Mouse (Mus musculus): ENCODE measurements around the gene Pxdc1. TPM values are rescaled to one million over a fixed set of nuclear protein-coding genes. Genes with fewer than 3 reads are reported as not detected.

The Pxdc1 gene
- polyA plus RNA-seq, 1 experiment from 2014 or later, result 5.1 TPM

DNA sequence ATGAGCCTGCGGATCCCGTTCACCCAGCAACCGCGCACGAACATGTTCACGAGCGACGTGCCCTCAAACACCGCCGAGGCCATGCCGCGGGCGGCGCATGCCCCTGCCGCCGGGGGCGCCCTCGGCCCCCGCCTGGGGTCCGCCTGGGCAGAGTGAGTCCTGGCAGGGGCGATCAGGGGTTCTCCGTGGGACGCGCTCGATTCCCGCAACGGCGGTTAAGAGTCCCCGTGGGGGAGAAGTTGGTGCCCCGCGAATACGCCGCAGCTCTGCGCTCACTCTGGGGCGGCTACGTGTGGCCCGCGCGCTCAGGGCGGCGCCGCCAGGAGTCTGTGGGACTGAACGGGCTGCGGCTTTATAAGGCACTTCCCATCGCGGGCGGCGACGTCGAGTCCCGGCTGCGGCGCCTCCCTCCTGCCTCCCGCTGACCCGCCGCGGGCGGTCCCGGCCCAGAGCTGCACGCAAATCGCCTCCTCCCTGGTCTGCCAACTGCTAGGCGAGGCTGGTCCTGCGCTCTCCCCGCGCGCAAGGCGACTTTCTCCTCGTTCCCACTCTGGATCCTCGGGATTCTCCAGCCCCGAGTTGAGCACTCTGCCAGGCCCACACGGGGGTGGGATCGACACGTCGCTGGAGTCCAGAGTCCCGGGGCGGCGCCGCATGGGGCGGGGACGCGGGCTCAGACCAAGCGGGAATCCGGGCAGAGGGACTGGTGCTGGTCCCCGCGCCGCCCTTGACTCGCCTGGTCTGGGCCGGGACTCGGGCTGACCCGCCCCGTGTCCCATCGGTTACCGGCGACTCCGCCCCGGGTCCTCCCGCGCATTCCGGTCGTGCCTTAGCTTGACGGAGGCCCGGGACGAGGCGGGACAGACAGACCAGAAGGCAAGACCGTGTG lies 689 bp downstream of the Pxdc1 start:
- H3K4me2 ChIP-seq (ENCODE audit: low read length), result peak overlapping the region; percentile 95
- no peaks in the 10 kb centered on the region for H3K36me3 ChIP-seq (ENCODE audit: control insufficient read depth, insufficient read depth, low read length)
- peak; percentile 42 for DNase-seq (ENCODE audit: low spot score)
- peaks cover 41% of the 10 kb centered on the region for H3K27me3 ChIP-seq (replicated peaks; ENCODE audit: control insufficient read depth, insufficient read depth, low read length)
- no peaks in the 10 kb centered on the region for H3K9me3 ChIP-seq (replicated peaks; ENCODE audit: control insufficient read depth, low read length)
- peak overlapping the region; percentile 58 for H3K9ac ChIP-seq (ENCODE audit: low read length)
- H3K4me1 ChIP-seq (ENCODE audit: control insufficient read depth, insufficient read depth, low read length), result peaks cover 9% of the 10 kb centered on the region; the same call in 1 of the 2 replicates
- H3K4me3 ChIP-seq (ENCODE audit: low read depth, low read length), result peak overlapping the region; percentile 47
- WGBS, result under 1% methylated on average over 103 of the region's 105 CpGs
- no peak overlapping the region for H3K27ac ChIP-seq (ENCODE audit: low read depth, low read length)
- peak; percentile 68 for ATAC-seq

- H3K4me2 ChIP-seq (ENCODE audit: low read length), result peak overlapping the region; percentile 95
- H3K27ac ChIP-seq (ENCODE audit: low read depth, low read length), result no peak overlapping the region
- peak overlapping the region; percentile 58 for H3K9ac ChIP-seq (ENCODE audit: low read length)
- peaks cover 9% of the 10 kb centered on the region; the same call in 1 of the 2 replicates for H3K4me1 ChIP-seq (ENCODE audit: control insufficient read depth, insufficient read depth, low read length)
- H3K4me3 ChIP-seq (ENCODE audit: low read depth, low read length), result peak overlapping the region; percentile 47
- peaks cover 41% of the 10 kb centered on the region for H3K27me3 ChIP-seq (replicated peaks; ENCODE audit: control insufficient read depth, insufficient read depth, low read length)
- H3K36me3 ChIP-seq (ENCODE audit: control insufficient read depth, insufficient read depth, low read length), result no peaks in the 10 kb centered on the region
- no peaks in the 10 kb centered on the region for H3K9me3 ChIP-seq (replicated peaks; ENCODE audit: control insufficient read depth, low read length)
- under 1% methylated on average over 35 of the region's 35 CpGs for WGBS
- DNase-seq (ENCODE audit: low spot score) (no peak), ATAC-seq (peak; percentile 57)
These were observed 1.3 kb downstream of the Pxdc1 start for GRCm38 (mm10) chr13:34652016-34652352.

DNA sequence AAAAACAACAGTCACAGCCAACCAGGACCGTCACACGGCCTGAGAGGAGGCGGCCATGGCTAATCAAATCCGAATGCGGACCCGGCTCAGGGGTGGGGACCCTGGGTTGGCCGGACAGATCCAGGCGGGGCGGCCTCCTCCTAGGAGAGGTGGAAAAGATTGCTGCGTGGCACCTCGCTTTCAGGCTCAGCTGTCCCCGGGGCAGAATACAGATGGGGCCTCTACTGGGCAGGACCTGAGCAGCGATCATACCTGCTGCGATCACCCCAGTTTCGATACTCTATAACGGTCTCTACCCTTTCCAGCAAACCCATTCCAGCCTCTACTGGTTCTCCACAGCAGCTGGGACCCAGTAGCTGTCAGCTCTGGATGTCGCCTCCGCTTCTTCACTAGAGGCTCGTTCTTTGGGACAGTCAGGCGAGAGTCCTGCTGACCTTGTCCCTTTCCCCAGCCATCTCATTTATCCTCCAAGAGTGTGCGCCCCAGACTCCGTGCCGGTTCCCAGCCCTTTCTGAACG lies 1.8 kb downstream of the Pxdc1 start:
- Histone ChIP-seq H3K27ac (ENCODE audit: low read depth, low read length) (no peak overlapping the region), H3K36me3 (ENCODE audit: control insufficient read depth, insufficient read depth, low read length) (no peaks in the 10 kb centered on the region), H3K4me2 (ENCODE audit: low read length) (peak overlapping the region; percentile 95), H3K4me1 (ENCODE audit: control insufficient read depth, insufficient read depth, low read length) (peaks cover 9% of the 10 kb centered on the region; the same call in 1 of the 2 replicates), H3K9me3 (replicated peaks; ENCODE audit: control insufficient read depth, low read length) (no peaks in the 10 kb centered on the region), H3K4me3 (ENCODE audit: low read depth, low read length) (peak overlapping the region; percentile 47), H3K27me3 (replicated peaks; ENCODE audit: control insufficient read depth, insufficient read depth, low read length) (peaks cover 41% of the 10 kb centered on the region), H3K9ac (ENCODE audit: low read length) (peak overlapping the region; percentile 58)
- no peak for DNase-seq (ENCODE audit: low spot score)
- WGBS, result 5% methylated on average over 24 of the region's 24 CpGs
- peak; percentile 16 for ATAC-seq

DNA sequence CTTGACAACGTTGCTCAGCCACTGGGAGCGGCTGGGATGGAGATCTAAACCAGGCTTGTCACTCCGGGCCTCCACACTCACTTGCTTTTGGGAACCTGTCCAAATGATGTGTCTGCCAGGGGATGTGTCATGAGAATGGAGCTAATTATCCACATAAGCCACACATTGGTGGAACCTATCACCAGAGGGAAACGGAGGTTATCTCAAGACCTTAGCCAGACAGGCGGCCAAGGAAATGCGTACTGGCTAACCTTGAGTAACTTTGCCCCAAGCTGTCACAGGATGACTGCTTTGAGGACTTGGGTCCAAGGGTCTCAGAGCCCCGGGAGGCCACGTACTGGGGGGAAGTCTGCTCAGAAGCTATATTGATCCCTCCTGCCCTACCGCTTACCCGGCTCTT lies 2.3 kb downstream of the Pxdc1 start:
- ATAC-seq, result 0 out of 2 replicates have a peak, but pooled peaks have one; percentile 3
- Histone ChIP-seq H3K27ac (ENCODE audit: low read depth, low read length) (no peak overlapping the region), H3K9me3 (replicated peaks; ENCODE audit: control insufficient read depth, low read length) (no peaks in the 10 kb centered on the region), H3K4me1 (ENCODE audit: control insufficient read depth, insufficient read depth, low read length) (peaks cover 9% of the 10 kb centered on the region; the same call in 1 of the 2 replicates), H3K27me3 (replicated peaks; ENCODE audit: control insufficient read depth, insufficient read depth, low read length) (peaks cover 41% of the 10 kb centered on the region), H3K9ac (ENCODE audit: low read length) (no peak overlapping the region), H3K4me3 (ENCODE audit: low read depth, low read length) (peak overlapping the region; percentile 47), H3K36me3 (ENCODE audit: control insufficient read depth, insufficient read depth, low read length) (no peaks in the 10 kb centered on the region), H3K4me2 (ENCODE audit: low read length) (peak overlapping the region; percentile 95)
- DNase-seq (ENCODE audit: low spot score), result peak; percentile 70
- WGBS, result 30% methylated on average over 10 of the region's 10 CpGs

DNA sequence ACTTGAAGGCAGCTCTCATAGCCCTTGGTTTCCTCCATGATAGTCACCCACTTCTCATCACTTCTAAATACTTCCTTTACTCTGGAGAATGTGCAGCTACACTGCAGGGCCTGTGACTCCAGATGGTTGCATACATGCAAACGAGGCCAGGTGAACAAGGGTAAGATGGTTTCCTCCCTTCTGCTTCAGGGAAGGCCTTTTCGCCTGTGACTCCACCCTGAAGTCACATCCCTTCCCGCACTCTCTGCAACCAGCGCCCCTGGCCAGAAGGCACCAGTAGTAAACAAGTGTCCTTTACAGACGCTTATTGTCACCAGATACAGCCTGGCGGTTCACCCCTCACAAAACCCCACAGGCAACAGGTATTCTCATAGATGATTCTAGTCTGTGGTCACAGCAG lies 2.9 kb downstream of the Pxdc1 start:
- WGBS, result 60% methylated on average over 6 of the region's 6 CpGs
- H3K9me3 ChIP-seq (replicated peaks; ENCODE audit: control insufficient read depth, low read length), result no peaks in the 10 kb centered on the region
- H3K27me3 ChIP-seq (replicated peaks; ENCODE audit: control insufficient read depth, insufficient read depth, low read length), result peaks cover 41% of the 10 kb centered on the region
- H3K4me2 ChIP-seq (ENCODE audit: low read length), result peak overlapping the region; percentile 95; the same call in 1 of the 2 replicates
- peaks cover 9% of the 10 kb centered on the region; the same call in 1 of the 2 replicates for H3K4me1 ChIP-seq (ENCODE audit: control insufficient read depth, insufficient read depth, low read length)
- DNase-seq (ENCODE audit: low spot score), result no peak
- no peak overlapping the region for H3K9ac ChIP-seq (ENCODE audit: low read length)
- no peak overlapping the region for H3K27ac ChIP-seq (ENCODE audit: low read depth, low read length)
- H3K36me3 ChIP-seq (ENCODE audit: control insufficient read depth, insufficient read depth, low read length), result no peaks in the 10 kb centered on the region
- no peak overlapping the region for H3K4me3 ChIP-seq (ENCODE audit: low read depth, low read length)
- ATAC-seq, result no peak

DNA sequence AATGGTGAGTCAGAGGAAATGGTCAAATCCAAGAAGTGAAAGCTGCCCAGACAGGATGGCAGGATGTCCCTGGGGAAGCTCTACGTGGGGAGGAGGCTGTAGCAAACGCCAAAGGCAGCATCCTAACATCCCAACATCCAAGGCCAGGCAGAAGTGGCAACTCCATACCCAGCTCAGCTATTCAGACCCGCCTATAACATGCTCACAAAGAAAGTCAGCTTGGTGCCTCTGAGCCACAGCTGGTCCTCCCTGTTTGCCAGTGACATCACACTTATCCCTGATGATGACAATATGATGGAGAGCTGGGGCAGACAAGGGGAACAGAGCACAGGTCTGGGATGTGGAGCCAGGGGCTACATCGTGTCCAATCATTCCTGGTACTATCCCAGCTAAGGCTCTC lies 5.5 kb downstream of the Pxdc1 start:
- 76% methylated on average over 4 of the region's 4 CpGs for WGBS
- ATAC-seq, result no peak
- Histone ChIP-seq H3K4me1 (ENCODE audit: control insufficient read depth, insufficient read depth, low read length) (peaks cover 6% of the 10 kb centered on the region; the same call in 1 of the 2 replicates), H3K4me3 (ENCODE audit: low read depth, low read length) (no peak overlapping the region), H3K27ac (ENCODE audit: low read depth, low read length) (no peak overlapping the region), H3K9me3 (replicated peaks; ENCODE audit: control insufficient read depth, low read length) (no peaks in the 10 kb centered on the region), H3K4me2 (ENCODE audit: low read length) (no peak overlapping the region), H3K9ac (ENCODE audit: low read length) (no peak overlapping the region), H3K27me3 (replicated peaks; ENCODE audit: control insufficient read depth, insufficient read depth, low read length) (peaks cover 27% of the 10 kb centered on the region), H3K36me3 (ENCODE audit: control insufficient read depth, insufficient read depth, low read length) (no peaks in the 10 kb centered on the region)
- DNase-seq (ENCODE audit: low spot score), result no peak

- Histone ChIP-seq H3K4me1 (ENCODE audit: control insufficient read depth, insufficient read depth, low read length) (peaks cover 6% of the 10 kb centered on the region; the same call in 1 of the 2 replicates), H3K4me2 (ENCODE audit: low read length) (no peak overlapping the region), H3K4me3 (ENCODE audit: low read depth, low read length) (no peak overlapping the region), H3K27me3 (replicated peaks; ENCODE audit: control insufficient read depth, insufficient read depth, low read length) (peaks cover 22% of the 10 kb centered on the region), H3K9ac (ENCODE audit: low read length) (no peak overlapping the region), H3K27ac (ENCODE audit: low read depth, low read length) (no peak overlapping the region), H3K36me3 (ENCODE audit: control insufficient read depth, insufficient read depth, low read length) (no peaks in the 10 kb centered on the region), H3K9me3 (replicated peaks; ENCODE audit: control insufficient read depth, low read length) (no peaks in the 10 kb centered on the region)
- ATAC-seq, result no peak
- WGBS, result 82% methylated on average over 8 of the region's 8 CpGs
- no peak for DNase-seq (ENCODE audit: low spot score)
These were observed 6.1 kb downstream of the Pxdc1 start for GRCm38 (mm10) chr13:34647221-34647620.

DNA sequence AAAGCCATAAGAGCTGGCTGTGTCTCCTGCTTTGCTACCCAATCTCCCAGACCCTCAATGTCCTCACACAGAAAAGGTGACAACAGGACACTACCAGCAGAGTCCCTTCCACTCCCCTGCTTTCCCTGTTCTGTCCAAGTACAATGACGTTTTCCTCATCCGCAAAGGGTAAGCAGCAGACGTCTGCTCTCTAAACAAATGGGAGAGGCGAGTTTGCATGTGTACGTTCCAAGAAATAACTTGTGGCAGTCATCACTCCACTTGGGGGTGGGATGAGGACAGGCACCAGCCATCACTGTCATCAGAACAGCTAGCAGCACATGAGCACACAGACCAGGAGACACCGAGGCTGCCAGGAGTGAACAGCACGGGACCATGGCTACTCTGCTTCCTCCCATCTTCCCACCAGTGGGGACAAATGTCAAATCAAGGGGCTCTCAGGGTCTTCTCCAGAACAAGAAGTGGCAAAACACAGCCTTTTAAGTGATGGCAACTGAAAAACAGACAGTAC lies 7.0 kb downstream of the Pxdc1 start:
- 66% methylated on average over 7 of the region's 7 CpGs for WGBS
- H3K36me3 ChIP-seq (ENCODE audit: control insufficient read depth, insufficient read depth, low read length), result no peaks in the 10 kb centered on the region
- no peak for ATAC-seq
- H3K4me2 ChIP-seq (ENCODE audit: low read length), result no peak overlapping the region
- H3K27me3 ChIP-seq (replicated peaks; ENCODE audit: control insufficient read depth, insufficient read depth, low read length), result peaks cover 12% of the 10 kb centered on the region
- no peak overlapping the region for H3K27ac ChIP-seq (ENCODE audit: low read depth, low read length)
- DNase-seq (ENCODE audit: low spot score), result no peak
- H3K4me1 ChIP-seq (ENCODE audit: control insufficient read depth, insufficient read depth, low read length), result peaks cover under 1% of the 10 kb centered on the region; the same call in 1 of the 2 replicates
- H3K4me3 ChIP-seq (ENCODE audit: low read depth, low read length), result no peak overlapping the region
- no peak overlapping the region for H3K9ac ChIP-seq (ENCODE audit: low read length)
- no peaks in the 10 kb centered on the region for H3K9me3 ChIP-seq (replicated peaks; ENCODE audit: control insufficient read depth, low read length)

- Histone ChIP-seq H3K4me1 (ENCODE audit: control insufficient read depth, insufficient read depth, low read length) (no peaks in the 10 kb centered on the region), H3K4me3 (ENCODE audit: low read depth, low read length) (no peak overlapping the region), H3K4me2 (ENCODE audit: low read length) (no peak overlapping the region), H3K27me3 (replicated peaks; ENCODE audit: control insufficient read depth, insufficient read depth, low read length) (peaks cover 5% of the 10 kb centered on the region), H3K9ac (ENCODE audit: low read length) (no peak overlapping the region), H3K36me3 (ENCODE audit: control insufficient read depth, insufficient read depth, low read length) (no peaks in the 10 kb centered on the region), H3K9me3 (replicated peaks; ENCODE audit: control insufficient read depth, low read length) (no peaks in the 10 kb centered on the region), H3K27ac (ENCODE audit: low read depth, low read length) (no peak overlapping the region)
- DNase-seq (ENCODE audit: low spot score) (no peak), ATAC-seq (no peak)
- 88% methylated on average over 5 of the region's 5 CpGs for whole genome bisulfite sequencing
These were observed 7.8 kb downstream of the Pxdc1 start for GRCm38 (mm10) chr13:34645519-34645918.

Data from forebrain, embryonic 14.5 days (tissue).